Mouse (Mus musculus): Measurements from ENCODE around the gene Ankfy1.

DNA sequence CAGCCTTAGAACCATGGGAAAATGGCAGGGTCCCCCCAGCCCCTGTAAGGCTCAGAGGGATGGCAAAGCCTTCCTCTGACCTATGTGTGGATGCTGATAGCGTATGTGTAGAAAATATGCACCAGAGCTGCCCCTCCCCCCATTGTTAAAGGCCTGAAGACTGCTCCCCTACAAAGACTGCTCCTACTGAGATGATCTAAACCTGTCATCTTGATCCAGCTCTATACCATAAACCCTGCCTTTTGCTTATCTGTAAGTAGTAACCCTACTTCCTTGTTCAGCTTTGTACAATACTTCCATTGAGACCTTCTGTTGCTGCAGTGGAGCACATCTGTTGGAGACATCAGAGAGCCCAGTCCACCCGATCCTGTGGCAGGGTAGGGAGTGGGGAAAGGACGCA, 115.4 kb downstream of the Ankfy1 start:
- TF ChIP-seq CTCF (IDR thresholded peaks at IDR 0.05; ENCODE audit: low read depth): no peak
- TF ChIP-seq EP300 (IDR thresholded peaks at IDR 0.05; ENCODE audit: low read depth): no peak
